Mouse (Mus musculus): ENCODE results near the gene Slc4a1ap.

DNA sequence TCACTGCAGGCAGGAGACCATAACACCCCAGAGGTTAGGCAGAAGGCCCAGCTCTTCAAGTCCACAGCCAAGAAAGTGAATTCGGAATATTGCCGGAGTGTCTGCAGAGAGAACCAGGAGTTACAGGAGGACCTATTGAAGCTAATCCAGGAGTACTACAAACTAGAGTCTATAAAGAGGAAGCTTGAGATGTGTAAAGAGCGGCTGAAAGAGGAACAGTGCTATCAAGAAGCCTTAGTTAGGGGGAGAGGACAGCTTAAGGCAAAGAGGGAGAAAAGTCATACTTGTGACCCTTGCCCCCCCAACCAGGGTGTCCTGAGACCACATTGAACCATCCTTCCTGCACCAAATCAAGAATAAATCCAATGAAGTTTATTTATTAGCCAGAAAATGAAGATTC is 38.9 kb upstream of the Slc4a1ap start:
- TF ChIP-seq CTCF (IDR thresholded peaks at IDR 0.05; ENCODE audit: borderline replicate concordance, insufficient read depth, low read length) (no peak), POLR2A (IDR thresholded peaks at IDR 0.05; ENCODE audit: low read depth, low read length) (no peak)

Data from embryonic fibroblast, embryonic 13.5 days (primary cell).